Comparison of ENCODE assay signal across 24 mouse cellular contexts in genomic region chr6:145397881-145398280, GRCm38 (mm10).
"Had no signal": no experiment of that assay in that cellular context is flagged by ENCODE, and none has a peak within 500 bp of the region (broad histone marks: within the 10 kb centered on the region; RNA-seq: fewer than 3 reads in every experiment).

No protein-coding gene starts in this region.

- H3K27ac ChIP-seq: gastrocnemius, adult 2 months; heart, adult 2 months; hindbrain, embryonic 13.5 days; hindbrain, embryonic 15.5 days; hindbrain, postnatal 0 days; kidney, embryonic 15.5 days; kidney, postnatal 0 days; limb, embryonic 13.5 days; limb, embryonic 15.5 days; liver, embryonic 12.5 days; liver, embryonic 14.5 days had no signal

- ATAC-seq: hindbrain, postnatal 0 days; intestine, embryonic 16.5 days; liver, embryonic 12.5 days had no signal

- DNase-seq: gastrocnemius, adult 2 months; gastrocnemius, postnatal 10 days; gastrocnemius, postnatal 25 days; heart, adult 2 months; heart, postnatal 10 days; heart, postnatal 4 days; kidney, adult 11 months; kidney, adult 2 months; kidney, adult 9 months; kidney, postnatal 25 days; layer of hippocampus, adult 9-11 months; layer of hippocampus, postnatal 36 days; left cerebral cortex, postnatal 4 days had no signal

- H3K4me1 ChIP-seq: hindbrain, embryonic 13.5 days; hindbrain, embryonic 15.5 days; liver, embryonic 12.5 days had no signal

- H3K9me3 ChIP-seq: hindbrain, embryonic 13.5 days; hindbrain, embryonic 15.5 days; kidney, embryonic 15.5 days; limb, embryonic 13.5 days; limb, embryonic 15.5 days; liver, embryonic 12.5 days had no signal

- H3K4me2 ChIP-seq: heart, embryonic 11.5 days; hindbrain, embryonic 13.5 days; hindbrain, embryonic 15.5 days; kidney, embryonic 15.5 days; limb, embryonic 13.5 days; limb, embryonic 15.5 days; liver, embryonic 12.5 days had no signal

- H3K36me3 ChIP-seq: hindbrain, embryonic 13.5 days; hindbrain, embryonic 15.5 days; kidney, embryonic 15.5 days; limb, embryonic 13.5 days; limb, embryonic 15.5 days; liver, embryonic 12.5 days had no signal

- H3K4me3 ChIP-seq: gastrocnemius, adult 2 months; heart, adult 2 months; hindbrain, embryonic 13.5 days; hindbrain, embryonic 15.5 days; kidney, embryonic 15.5 days; limb, embryonic 13.5 days; limb, embryonic 15.5 days; liver, embryonic 12.5 days had no signal

- H3K9ac ChIP-seq: hindbrain, embryonic 13.5 days; hindbrain, embryonic 15.5 days; kidney, embryonic 15.5 days; limb, embryonic 13.5 days; limb, embryonic 15.5 days; liver, embryonic 12.5 days; liver, embryonic 14.5 days had no signal

- H3K27me3 ChIP-seq: hindbrain, embryonic 15.5 days; kidney, embryonic 15.5 days; limb, embryonic 13.5 days; limb, embryonic 15.5 days; liver, embryonic 12.5 days had no signal
